Mouse (Mus musculus) brain, embryonic 14.5 days (tissue): ENCODE measurements around the gene Mpdz. TPM values are rescaled to one million over a fixed set of nuclear protein-coding genes. Genes with fewer than 3 reads are reported as not detected.

Experiments
- DNase-seq: peaks from one replicate; pipeline ENCODE4 v3.0.0-alpha.2; 2011; ENCODE audit warnings: low read depth
- CTCF ChIP-seq: fragments of 200-500 bp; IDR thresholded peaks from 2 replicates; pipeline ENCODE4 v1.5.1; 2012; ENCODE audit warnings: inconsistent platforms, mild to moderate bottlenecking, moderate library complexity, borderline replicate concordance; ENCODE audit not compliant: insufficient read depth, insufficient read length; ENCODE audit errors: extremely low read depth
- POLR2A ChIP-seq: fragments of 200-500 bp; IDR thresholded peaks from 2 replicates; pipeline ENCODE4 v1.6.1; 2012; ENCODE audit warnings: mild to moderate bottlenecking, inconsistent platforms, borderline replicate concordance; ENCODE audit not compliant: poor library complexity, insufficient read depth, insufficient read length, severe bottlenecking; ENCODE audit errors: extremely low read depth
- polyA plus RNA-seq: library from polyadenylated mRNA; depleted of rRNA; stranded (reverse); fragments of >200 nt; gene quantifications from 2 replicates; pipeline ENCODE4 v1.2.3, GENCODE M21; 2012

Mpdz gene
- polyA plus RNA-seq, 1 experiment: 30.1 TPM

DNA sequence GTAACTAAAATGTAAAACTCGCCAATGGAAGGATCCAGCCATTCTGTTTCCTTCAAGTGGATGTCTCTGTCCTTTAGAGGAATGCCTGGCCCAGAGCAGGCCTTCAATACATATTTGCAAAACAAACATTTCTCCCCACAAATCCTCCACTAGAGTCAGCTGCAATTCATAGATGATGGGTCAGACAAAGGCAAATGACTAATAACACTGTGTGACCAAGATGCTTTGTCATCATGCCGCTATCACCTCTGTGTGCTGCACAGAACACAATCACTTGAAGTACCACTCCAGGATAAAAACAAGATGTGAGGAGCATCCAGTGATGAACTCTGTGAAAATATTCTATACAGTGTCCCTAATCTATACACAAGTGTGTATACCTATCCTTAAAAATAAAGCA, 55.0 kb downstream of the Mpdz start:
- TF ChIP-seq CTCF (no peak), POLR2A (no peak)
- DNase-seq: no peak

DNA sequence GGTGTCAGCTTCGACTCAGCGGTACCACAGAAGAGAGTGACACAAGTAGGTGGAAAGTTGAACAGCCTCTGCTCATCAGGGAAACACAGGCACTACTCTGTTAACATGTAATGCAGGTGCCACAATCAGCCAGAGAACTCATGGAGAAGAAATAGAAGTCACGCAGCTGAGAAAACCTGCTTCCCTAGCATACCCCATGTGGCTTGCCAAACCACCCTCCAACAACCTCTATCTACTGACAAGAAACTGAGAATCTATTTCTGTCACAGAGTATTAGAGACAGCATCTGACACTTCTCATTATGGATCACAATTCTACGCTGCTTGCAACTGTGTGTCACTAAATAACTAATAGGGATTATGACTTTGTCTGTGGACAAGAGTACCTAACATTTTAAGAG, 70.3 kb downstream of the Mpdz start:
- TF ChIP-seq POLR2A: no peak
- TF ChIP-seq CTCF: no peak
- DNase-seq: peak; percentile 6

DNA sequence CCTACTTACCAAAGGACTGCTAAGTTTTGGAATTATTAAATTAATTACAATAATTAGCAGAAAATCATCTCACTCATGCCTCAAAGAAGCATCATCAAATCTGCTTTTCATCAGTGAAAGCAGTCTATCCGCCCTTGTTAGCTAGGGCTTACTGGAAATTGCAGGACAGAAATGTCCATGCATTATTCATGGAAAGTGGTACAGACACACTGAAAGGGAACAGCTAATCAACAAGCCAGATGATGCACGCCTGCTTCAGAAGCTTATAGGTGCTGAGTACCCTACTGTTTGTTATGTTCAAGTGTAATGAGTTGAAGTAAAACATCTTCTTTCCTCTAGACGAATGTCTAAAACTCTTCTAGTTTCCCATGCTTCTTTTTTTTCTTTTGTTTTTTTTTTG, 91.2 kb downstream of the Mpdz start:
- TF ChIP-seq CTCF (no peak), POLR2A (no peak)
- peak; percentile 79 for DNase-seq

DNA sequence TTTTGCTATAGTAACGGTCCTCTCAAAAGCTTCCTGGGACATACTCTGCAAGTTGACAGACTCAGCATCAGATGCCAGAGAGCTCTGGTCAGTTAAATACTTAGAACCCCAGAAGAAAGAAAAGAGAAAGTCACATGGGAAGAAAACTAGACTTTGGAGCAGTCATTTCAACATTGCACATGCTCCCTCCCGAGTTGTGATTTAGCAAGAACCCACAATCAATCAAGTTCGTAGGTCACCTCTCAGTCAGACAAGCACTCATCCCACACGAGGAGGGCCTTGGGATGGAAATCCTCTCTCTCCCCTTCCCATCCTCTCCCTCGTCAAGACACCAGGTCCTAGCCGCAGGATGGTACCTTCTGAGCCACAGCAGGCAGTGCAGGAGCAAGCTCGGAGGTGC, 94.0 kb downstream of the Mpdz start:
- DNase-seq: no peak
- TF ChIP-seq CTCF (no peak), POLR2A (no peak)

DNA sequence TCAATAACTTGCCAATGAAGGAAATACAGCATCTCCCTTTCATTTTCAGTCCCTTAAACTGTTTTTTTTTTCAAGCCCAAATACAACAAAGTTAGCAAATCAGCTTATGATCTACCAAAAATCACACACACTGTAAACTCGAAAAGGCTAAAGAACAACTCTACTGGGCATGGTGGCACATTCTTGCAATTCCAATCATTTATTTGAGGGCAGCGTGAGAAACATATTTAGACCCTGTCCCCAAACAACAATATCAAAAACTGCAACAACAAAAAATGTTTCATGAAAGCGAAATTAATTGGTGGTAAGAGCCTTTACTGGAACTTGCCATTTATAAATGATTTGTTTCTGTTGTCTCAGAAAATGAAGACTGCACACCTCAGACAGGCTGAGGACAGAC, 97.5 kb downstream of the Mpdz start:
- TF ChIP-seq CTCF: no peak
- TF ChIP-seq POLR2A: no peak
- no peak for DNase-seq

DNA sequence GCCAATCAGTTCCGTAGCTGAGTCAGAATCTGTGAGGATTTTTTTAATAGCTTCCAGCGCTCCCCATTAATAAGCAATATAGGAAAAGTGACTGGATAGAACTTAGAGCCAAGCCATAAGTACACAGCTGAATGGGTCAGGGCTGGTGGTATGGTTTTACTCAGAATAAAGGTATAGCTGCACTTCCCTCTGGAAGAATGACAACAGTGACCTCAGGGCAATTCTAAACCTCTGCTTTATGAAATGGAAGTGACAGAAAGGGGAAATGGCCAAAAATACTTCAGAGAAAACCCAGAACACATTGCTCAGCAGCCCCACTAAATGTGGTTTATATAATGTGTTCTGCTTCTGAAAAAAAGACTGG, 109.0 kb downstream of the Mpdz start:
- TF ChIP-seq POLR2A (no peak), CTCF (no peak)
- no peak for DNase-seq

DNA sequence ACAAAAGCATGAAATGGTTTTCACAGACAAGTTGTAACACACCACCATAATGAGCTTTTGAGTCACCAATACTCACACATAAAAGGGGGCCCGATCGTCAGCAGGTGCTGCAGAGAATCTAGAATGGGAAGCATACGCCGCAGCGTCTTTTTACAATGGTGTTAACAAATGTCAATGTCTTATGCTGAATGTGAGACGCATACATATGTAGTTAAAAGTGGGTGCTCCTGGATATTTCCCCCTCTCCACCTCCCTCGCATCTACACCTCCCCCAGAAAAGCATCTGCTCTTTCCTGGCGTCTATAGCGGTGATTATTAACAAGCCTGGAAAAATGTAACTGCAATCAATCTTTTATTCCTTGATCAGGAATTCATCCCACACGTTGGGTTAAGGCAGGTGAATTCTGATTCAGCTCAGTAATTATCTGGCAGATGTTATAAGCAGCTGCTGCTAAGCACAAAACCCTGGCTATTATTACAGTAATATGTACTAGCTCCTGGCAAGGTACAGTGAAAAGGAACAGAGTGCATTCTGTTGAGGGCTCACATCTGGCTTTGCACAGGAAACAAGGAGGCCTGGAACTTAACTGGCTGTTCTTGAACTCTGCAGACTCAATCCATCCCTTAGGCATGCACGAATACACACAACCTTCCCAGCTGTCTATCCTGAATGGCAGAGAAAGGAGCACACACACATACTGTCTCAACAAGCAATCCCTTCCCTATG, 109.6 kb downstream of the Mpdz start:
- no peak for TF ChIP-seq CTCF
- TF ChIP-seq POLR2A: no peak
- peak; percentile 81 for DNase-seq

DNA sequence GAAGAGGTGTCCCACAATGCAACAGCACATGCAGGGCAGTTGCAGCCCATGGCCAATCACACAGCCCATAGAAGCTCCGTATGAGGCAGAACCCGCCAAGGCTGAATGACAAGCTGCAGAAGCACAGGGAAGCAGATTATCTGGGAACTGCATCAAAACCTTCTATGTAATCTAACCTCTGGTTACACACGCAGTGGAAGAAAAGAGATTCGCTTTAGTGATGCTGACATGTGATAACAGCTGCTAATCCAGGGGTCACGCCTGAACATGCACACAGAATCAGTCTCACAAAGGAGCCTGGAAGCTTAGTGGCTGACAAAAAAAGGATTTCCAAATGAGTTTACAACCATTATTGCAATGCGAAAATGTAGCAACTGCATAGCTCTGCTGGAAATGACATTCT, 110.2 kb downstream of the Mpdz start:
- peak; percentile 77 for DNase-seq
- TF ChIP-seq CTCF (no peak), POLR2A (no peak)

DNA sequence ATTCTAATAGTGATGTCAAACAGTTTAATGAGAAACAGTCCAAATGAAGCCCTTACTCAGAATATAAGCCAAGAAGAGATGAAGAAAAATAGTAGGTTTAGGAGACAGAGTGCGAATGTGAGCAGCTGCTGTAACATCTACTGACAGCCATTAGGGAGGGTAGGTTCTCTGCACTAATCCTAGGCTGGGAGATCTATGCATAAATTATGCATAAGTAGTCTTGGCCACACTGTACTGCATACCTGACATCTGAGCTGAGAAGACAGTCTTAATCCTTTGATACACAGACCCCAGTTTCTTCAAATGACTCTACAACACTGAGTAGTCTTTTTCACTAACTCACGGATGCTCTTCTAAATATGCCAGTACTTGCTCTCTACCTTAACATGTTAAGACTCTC, 114.9 kb downstream of the Mpdz start:
- TF ChIP-seq POLR2A: no peak
- TF ChIP-seq CTCF: no peak
- DNase-seq: no peak

DNA sequence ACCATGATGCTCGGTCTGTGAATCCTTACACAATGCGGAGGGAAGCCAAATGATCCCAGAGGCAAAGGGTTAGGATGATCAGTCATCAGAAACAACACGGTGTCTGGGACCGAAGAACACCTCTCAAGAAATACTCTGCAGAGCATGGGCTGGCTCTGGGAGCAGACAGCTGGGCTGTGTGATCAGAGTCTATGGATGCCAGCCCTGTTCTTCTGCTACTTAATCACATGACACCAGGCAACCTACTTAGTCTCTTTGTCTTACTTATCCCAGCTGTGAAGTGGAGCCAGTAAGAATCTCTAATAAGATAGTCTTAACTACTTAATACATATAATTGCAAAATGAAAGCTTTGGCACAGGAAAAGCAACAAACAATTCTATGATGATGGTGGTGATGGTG, 118.8 kb downstream of the Mpdz start:
- DNase-seq: peak; percentile 30
- TF ChIP-seq CTCF (no peak), POLR2A (no peak)

DNA sequence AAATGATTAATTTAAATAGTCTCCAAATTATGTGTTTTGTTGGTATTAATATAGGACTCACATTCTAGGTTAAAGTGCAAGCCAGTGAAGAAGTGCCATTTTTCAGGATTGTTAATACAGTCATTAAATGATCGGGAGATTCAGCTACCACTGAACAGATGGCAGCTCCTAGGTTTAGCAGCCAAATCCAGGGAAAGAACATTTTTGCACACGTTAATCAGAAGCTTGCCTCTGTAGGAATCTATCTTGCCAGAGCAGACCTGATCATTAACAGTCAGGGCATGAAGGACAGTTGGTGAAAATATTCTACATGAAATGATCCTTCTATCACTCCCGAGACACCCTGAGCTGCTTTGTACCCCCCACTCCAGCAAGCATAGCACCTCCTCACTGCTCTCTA, 120.4 kb downstream of the Mpdz start:
- TF ChIP-seq CTCF: no peak
- TF ChIP-seq POLR2A: no peak
- peak; percentile 67 for DNase-seq

DNA sequence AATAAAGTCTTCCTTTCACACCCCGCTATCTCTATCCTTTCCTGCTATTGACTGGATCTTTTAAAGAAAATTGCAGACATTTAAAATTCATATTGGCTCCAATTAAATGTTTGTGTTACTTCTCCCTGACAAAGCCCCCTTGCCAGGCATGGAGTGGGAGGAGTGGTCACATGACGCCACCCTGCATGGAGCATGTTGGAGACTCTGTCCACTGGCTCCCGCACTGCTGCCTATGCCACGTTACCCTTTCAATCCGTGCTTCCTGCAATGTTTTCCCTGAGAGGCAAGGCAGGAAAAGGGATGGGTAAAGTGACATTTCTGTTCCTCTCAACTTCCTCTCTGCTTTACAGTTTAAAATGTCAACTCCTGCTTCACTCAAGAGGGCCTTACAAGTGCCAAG, 128.0 kb downstream of the Mpdz start:
- peak; percentile 42 for DNase-seq
- TF ChIP-seq POLR2A (no peak), CTCF (no peak)

DNA sequence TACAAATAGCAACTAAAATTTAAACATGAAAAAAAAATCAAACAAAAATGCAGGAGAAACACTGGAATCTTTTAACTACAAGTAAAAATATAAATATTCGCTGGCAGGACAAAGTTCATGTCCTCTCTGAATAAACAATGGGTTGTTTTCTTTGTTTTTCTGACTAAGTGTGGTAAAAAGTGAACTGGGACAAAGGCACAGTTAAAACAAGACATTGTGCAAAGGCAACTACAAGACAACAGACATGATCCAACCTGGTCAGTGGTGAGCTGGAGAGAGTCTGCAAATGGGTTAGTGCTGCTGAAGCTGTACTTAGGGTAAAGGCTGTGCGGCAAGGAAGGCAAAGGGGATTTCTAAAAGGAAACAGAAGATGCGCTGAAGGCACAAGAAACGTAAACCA, 129.4 kb downstream of the Mpdz start:
- TF ChIP-seq POLR2A (no peak), CTCF (no peak)
- DNase-seq: no peak

DNA sequence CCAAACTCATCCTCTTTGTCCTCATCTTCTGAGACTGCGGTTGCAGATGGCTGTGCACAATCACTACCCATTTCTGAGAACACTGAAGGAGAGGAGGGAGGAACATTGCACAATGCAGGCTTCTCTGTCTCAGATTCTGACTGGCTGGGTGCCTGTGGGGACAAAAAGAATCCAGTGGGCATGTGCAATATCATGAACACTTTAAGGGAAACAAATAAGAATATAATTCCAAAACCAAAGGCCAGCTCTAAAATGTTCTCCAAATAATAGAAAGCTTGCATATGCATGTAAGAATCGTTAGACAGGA, 132.5 kb downstream of the Mpdz start:
- DNase-seq: peak; percentile 17
- TF ChIP-seq CTCF (no peak), POLR2A (no peak)
